Mouse (Mus musculus) cerebellum, adult 2 months (tissue): ENCODE data around the gene Mkrn1.

Experiments used
- CTCF ChIP-seq: fragments of 200-500 bp; IDR thresholded peaks from 2 replicates; pipeline ENCODE4 v1.5.1; 2011; ENCODE audit warnings: low read depth, mild to moderate bottlenecking, control low read depth, low read length, moderate library complexity, borderline replicate concordance; ENCODE audit not compliant: insufficient read depth
- POLR2A ChIP-seq: fragments of 200-500 bp; IDR thresholded peaks from 2 replicates; pipeline ENCODE4 v1.6.1; 2011; ENCODE audit warnings: low read length, control low read depth, borderline replicate concordance; ENCODE audit not compliant: insufficient read depth

DNA sequence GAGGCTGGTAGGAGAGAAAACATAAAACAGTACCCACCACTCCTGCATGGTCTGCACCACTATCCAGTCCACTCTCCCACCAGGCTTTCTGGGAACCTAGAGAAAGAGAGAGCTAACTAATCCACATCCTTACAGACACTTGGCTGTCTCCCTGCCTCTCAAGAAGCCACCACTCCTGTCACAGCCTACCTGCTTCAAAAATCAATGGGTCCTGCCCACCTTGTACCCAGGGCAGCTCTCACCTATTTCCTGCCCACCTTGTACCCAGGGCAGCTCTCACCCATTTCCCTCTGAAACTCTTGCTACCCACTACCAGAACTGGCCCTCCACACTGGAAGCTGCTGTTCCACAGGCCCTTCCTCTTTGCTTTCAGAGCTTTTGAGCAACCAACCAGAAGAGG lies 48.2 kb downstream of the Mkrn1 start:
- TF ChIP-seq CTCF, result no peak
- no peak for TF ChIP-seq POLR2A
